Mouse (Mus musculus): ENCODE measurements around the gene Ctnnd2.

DNA sequence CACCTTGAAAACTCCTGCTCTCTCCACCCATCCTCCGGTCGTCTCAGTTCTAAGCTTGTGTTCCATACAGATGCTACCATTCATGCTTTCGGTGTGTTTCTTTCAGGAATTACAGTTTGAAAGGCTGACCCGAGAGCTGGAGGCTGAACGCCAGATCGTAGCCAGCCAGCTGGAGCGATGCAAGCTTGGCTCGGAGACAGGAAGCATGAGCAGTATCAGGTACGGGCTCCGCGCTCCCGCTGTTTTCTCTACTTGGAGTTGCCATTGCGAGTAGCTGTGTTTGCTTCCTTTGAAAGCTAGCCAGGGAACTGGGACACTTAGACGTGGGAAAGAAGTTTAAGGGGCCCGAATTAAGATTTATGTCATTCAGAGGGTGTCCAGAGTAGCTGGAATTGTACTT, 308.3 kb downstream of the Ctnnd2 start:
- TF ChIP-seq GATA1 (IDR thresholded peaks at IDR 0.05; ENCODE audit: borderline replicate concordance, low read length) (no peak), FLI1 (IDR thresholded peaks at IDR 0.05; ENCODE audit: low read length) (no peak)
